In genomic region chr1:56973593-56973950, GRCm38 (mm10) we compare ENCODE assay signal across 8 mouse cellular contexts. TPM values are rescaled to one million over a fixed set of nuclear protein-coding genes. Genes with fewer than 3 reads are reported as not detected.
DNase-seq lines count a peak whose midpoint lies in the region; ATAC-seq and TF ChIP-seq lines count a peak whose summit lies in the region.

No protein-coding gene starts in this region.

- TF ChIP-seq EP300 in ES-Bruce4 (IDR thresholded peaks at IDR 0.05; ENCODE audit: insufficient read depth, low read depth, low read length) = no peak

- TF ChIP-seq POLR2A in ES-Bruce4 (IDR thresholded peaks at IDR 0.05; ENCODE audit: insufficient read depth, low read length) = no peak

- peak overlapping the region; percentile 70 for H3K9ac ChIP-seq in heart, embryonic 12.5 days
- peak overlapping the region; percentile 73 for H3K9ac ChIP-seq in ES-Bruce4 (ENCODE audit: low read depth, poor library complexity, severe bottlenecking)

- H3K4me2 ChIP-seq in heart, embryonic 12.5 days = peak overlapping the region; percentile 87

- ATAC-seq in heart, embryonic 12.5 days (ENCODE audit: insufficient number of reproducible peaks, low FRiP score) = no peak

- H3K27ac ChIP-seq in heart, embryonic 12.5 days (ENCODE audit: poor library complexity, severe bottlenecking) = no peak overlapping the region
- no peak overlapping the region for H3K27ac ChIP-seq in ES-Bruce4 (ENCODE audit: insufficient read depth, low read length)
- H3K27ac ChIP-seq in hindbrain, embryonic 10.5 days = peak overlapping the region; percentile 93

- no peaks in the 10 kb centered on the region for H3K9me3 ChIP-seq in heart, embryonic 12.5 days (replicated peaks)
- H3K9me3 ChIP-seq in ES-Bruce4 (replicated peaks; ENCODE audit: control insufficient read depth, insufficient read depth, low read length, poor library complexity, severe bottlenecking) = no peaks in the 10 kb centered on the region
- H3K9me3 ChIP-seq in hindbrain, embryonic 10.5 days = no peaks in the 10 kb centered on the region
- H3K9me3 ChIP-seq in megakaryocyte, embryonic 14.5 days = no peaks in the 10 kb centered on the region

- no peak for DNase-seq in heart, adult 8-10 months (ENCODE audit: low spot score)
- DNase-seq in hindbrain, embryonic 10.5 days (ENCODE audit: low spot score) = no peak
- DNase-seq in cerebellum, postnatal 10 days = no peak
- DNase-seq in frontal cortex, postnatal 36 days (ENCODE audit: low spot score in 2 of 2) = no peak
- DNase-seq in kidney, adult 9 months = no peak

- peak overlapping the region; percentile 66 for H3K4me3 ChIP-seq in heart, embryonic 12.5 days
- peak overlapping the region; percentile 66 for H3K4me3 ChIP-seq in ES-Bruce4 (ENCODE audit: low read depth, low read length)
- H3K4me3 ChIP-seq in hindbrain, embryonic 10.5 days = peak overlapping the region; percentile 68
- peak overlapping the region; percentile 92 for H3K4me3 ChIP-seq in megakaryocyte, embryonic 14.5 days (replicated peaks)

- H3K27me3 ChIP-seq in heart, embryonic 12.5 days (replicated peaks) = peaks cover 63% of the 10 kb centered on the region
- peaks cover 31% of the 10 kb centered on the region for H3K27me3 ChIP-seq in ES-Bruce4 (ENCODE audit: control insufficient read depth, insufficient read depth, low read length, poor library complexity, severe bottlenecking)
- peaks cover 69% of the 10 kb centered on the region for H3K27me3 ChIP-seq in hindbrain, embryonic 10.5 days (ENCODE audit: insufficient read depth, poor library complexity, severe bottlenecking)
- peaks cover 90% of the 10 kb centered on the region for H3K27me3 ChIP-seq in megakaryocyte, embryonic 14.5 days (replicated peaks)

- no peak for TF ChIP-seq CTCF in ES-Bruce4 (IDR thresholded peaks at IDR 0.05; ENCODE audit: low read depth, low read length)

- under 1% methylated on average over 16 of the region's 16 CpGs for WGBS in heart, embryonic 12.5 days
- under 1% methylated on average over 16 of the region's 16 CpGs for WGBS in hindbrain, embryonic 10.5 days

- no peaks in the 10 kb centered on the region for H3K36me3 ChIP-seq in heart, embryonic 12.5 days
- H3K36me3 ChIP-seq in ES-Bruce4 (ENCODE audit: control insufficient read depth, insufficient read depth, low read length, poor library complexity, severe bottlenecking) = no peaks in the 10 kb centered on the region
- H3K36me3 ChIP-seq in hindbrain, embryonic 10.5 days = no peaks in the 10 kb centered on the region
- H3K36me3 ChIP-seq in megakaryocyte, embryonic 14.5 days (replicated peaks; ENCODE audit: low read length) = no peaks in the 10 kb centered on the region

- peaks cover 43% of the 10 kb centered on the region for H3K4me1 ChIP-seq in heart, embryonic 12.5 days (replicated peaks)
- peaks cover 2% of the 10 kb centered on the region for H3K4me1 ChIP-seq in ES-Bruce4 (ENCODE audit: control insufficient read depth, insufficient read depth, low read length)
- H3K4me1 ChIP-seq in hindbrain, embryonic 10.5 days (replicated peaks) = peaks cover 58% of the 10 kb centered on the region
- peaks cover 63% of the 10 kb centered on the region for H3K4me1 ChIP-seq in megakaryocyte, embryonic 14.5 days

RNA-seq across cellular contexts. Expression of gene Satb2, which starts 4.9 kb away (rescaled TPM):
- polyA plus RNA-seq in heart, embryonic 12.5 days (2016; fragmentation: Nextera tagmentation; extraction: Ambion mirVana) = 0.10 and 0.22 TPM in 2 replicates
- under 1 TPM; 0.32 to 0.66 (median 0.46) TPM for total RNA-seq in heart, adult 8-10 months (2022)
- polyA plus RNA-seq in ES-Bruce4 (2011; ENCODE audit: insufficient read depth, insufficient read length, low read depth, missing spikeins) = 5.2 and 5.5 TPM in 2 replicates
- 0.98 and 1.3 TPM in 2 replicates for polyA plus RNA-seq in hindbrain, embryonic 10.5 days (2016; fragmentation: Nextera tagmentation; extraction: Ambion mirVana)
- 0.15 TPM in 1 of 2 replicates, not detected in the other for polyA plus RNA-seq in megakaryocyte, embryonic 14.5 days (2012; ENCODE audit: insufficient read depth, low replicate concordance)
